Mouse (Mus musculus) spleen, adult 2 months (tissue): ENCODE data around the gene Dyrk1a. TPM values are rescaled to one million over a fixed set of nuclear protein-coding genes. Genes with fewer than 3 reads are reported as not detected.

ENCODE experiments used
- DNase-seq, 2 experiments: peaks; one replicate each; pipeline versions ENCODE4 v3.0.0 to v3.0.0-alpha.2; 2012 to 2021; ENCODE audit warnings: low spot score in 2 of 2, low read depth in 1 of 2
- H3K27ac ChIP-seq: fragments of 200-500 bp; 2 replicates; pipeline ENCODE4 v1.5.1; 2012; ENCODE audit warnings: low read length, inconsistent platforms; ENCODE audit not compliant: insufficient read depth
- H3K27me3 ChIP-seq: fragments of 200-500 bp; 2 replicates; pipeline ENCODE4 v1.6.1; 2012; ENCODE audit warnings: mild to moderate bottlenecking, moderate library complexity, low read length, inconsistent platforms; ENCODE audit not compliant: control insufficient read depth, insufficient read depth
- H3K36me3 ChIP-seq: fragments of 200-500 bp; 2 replicates; pipeline ENCODE4 v1.6.1; 2012; ENCODE audit warnings: mild to moderate bottlenecking, low read length, inconsistent platforms; ENCODE audit not compliant: control insufficient read depth, insufficient read depth
- H3K4me1 ChIP-seq: fragments of 200-500 bp; 2 replicates; pipeline ENCODE4 v1.6.1; 2011; ENCODE audit warnings: inconsistent platforms; ENCODE audit not compliant: control insufficient read depth, insufficient read depth, insufficient read length
- H3K4me3 ChIP-seq: fragments of 200-500 bp; 2 replicates; pipeline ENCODE4 v1.5.1; 2011; ENCODE audit warnings: mild to moderate bottlenecking, inconsistent platforms; ENCODE audit not compliant: insufficient read depth, insufficient read length; ENCODE audit errors: extremely low read depth
- CTCF ChIP-seq: fragments of 200-500 bp; IDR thresholded peaks from 2 replicates; pipeline ENCODE4 v1.5.1; 2011; ENCODE audit warnings: mild to moderate bottlenecking, inconsistent platforms; ENCODE audit not compliant: insufficient read depth, insufficient read length, insufficient replicate concordance; ENCODE audit errors: extremely low read depth
- POLR2A ChIP-seq: fragments of 200-500 bp; IDR thresholded peaks from 2 replicates; pipeline ENCODE4 v1.6.1; 2011; ENCODE audit warnings: low read depth, low read length, inconsistent platforms
- WGBS: fragments of 180-500 bp; shearing (Covaris S2); methylation state at CpG from one replicate; pipeline ENCODE4 v1.1.7; 2018; 5-methylcytosine and 5-hydroxymethylcytosine counted together
- polyA plus RNA-seq: library from polyadenylated mRNA; depleted of rRNA; stranded (reverse); fragments of >200 nt; gene quantifications from 2 replicates; pipeline ENCODE4 v1.2.3, GENCODE M21; 2012

Gene Dyrk1a
- polyA plus RNA-seq, 1 experiment = 24.7 TPM

DNA sequence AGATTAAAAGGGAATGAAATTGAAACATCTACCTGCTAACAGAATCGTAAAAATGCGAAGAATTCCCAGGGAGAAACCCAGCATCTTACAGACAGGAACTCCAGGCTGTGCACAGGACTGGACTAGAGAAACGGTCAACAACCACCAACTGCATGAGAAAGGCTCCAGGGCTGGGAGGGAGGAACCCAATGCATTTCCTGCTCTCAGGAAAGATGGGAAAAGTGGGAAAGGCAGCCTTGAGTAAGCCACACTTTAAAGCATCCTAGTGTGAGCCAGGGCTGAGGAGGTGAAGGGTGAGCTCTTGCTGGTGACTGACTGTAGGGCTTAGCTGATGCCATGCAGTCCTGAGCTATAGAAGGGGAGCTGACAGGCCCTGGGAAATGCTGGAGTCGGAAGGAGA is 131.3 kb downstream of the Dyrk1a start:
- no peak for DNase-seq
- H3K36me3 ChIP-seq = no peaks in the 10 kb centered on the region; the same call in 1 of the 2 replicates
- TF ChIP-seq POLR2A (no peak), CTCF (no peak)
- H3K4me1 ChIP-seq = no peaks in the 10 kb centered on the region
- no peak overlapping the region for H3K4me3 ChIP-seq
- H3K27me3 ChIP-seq = no peaks in the 10 kb centered on the region
- 92% methylated on average over 4 of the region's 4 CpGs for WGBS
- no peak overlapping the region for H3K27ac ChIP-seq

DNA sequence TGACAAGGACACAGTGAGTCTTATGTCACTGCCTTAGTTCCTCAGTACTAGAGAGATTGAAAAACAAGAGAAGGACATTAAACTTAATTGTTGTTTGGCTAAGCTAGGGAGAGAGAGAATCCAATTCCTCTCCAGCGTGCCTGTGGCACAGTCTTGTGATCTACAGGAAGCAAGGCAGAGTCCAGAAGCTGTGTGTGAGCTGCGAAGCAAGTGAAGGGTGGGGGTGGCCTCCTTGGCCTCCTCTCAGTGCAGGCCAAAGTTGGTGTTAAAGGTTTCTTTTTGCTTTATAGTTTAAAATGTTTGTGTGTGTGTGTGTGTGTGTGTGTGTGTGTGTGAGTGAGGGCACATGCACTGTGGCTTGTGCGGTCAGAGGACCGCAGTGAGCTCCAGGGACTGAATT is 132.2 kb downstream of the Dyrk1a start:
- no peak for DNase-seq
- WGBS = 70% methylated on average over 4 of the region's 4 CpGs
- no peaks in the 10 kb centered on the region for H3K27me3 ChIP-seq
- H3K27ac ChIP-seq = no peak overlapping the region
- H3K4me3 ChIP-seq = no peak overlapping the region
- H3K4me1 ChIP-seq = no peaks in the 10 kb centered on the region
- no peaks in the 10 kb centered on the region for H3K36me3 ChIP-seq
- TF ChIP-seq CTCF (no peak), POLR2A (no peak)

DNA sequence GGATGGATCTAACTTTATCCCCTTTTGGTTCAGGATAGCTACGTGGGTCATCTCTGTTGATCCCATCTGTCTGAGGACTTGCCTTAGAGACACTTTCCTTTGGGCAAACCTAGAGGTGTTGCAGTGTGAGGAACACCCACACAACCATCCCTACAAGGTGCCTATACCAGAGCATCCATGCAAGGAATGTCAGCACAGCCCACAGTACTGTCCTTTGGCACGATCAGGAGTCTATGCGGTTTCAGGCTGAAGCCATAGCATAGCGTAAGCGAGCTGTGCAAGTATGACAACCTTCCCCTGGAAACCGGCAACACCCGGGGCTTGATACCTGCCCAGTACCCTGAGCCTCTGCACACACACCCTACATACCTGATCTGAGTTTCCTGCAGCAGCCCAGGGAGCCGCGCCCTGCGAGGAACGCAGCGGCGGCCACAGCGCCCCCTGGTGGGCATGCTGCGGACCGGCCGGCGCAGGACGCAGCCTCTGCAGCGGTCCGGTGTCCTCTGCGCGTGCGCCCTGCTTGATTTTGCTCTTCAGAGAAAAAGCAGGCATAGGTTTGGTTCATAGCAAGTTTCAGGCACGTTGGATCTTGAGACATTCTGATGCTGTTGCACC is 143.8 kb downstream of the Dyrk1a start:
- DNase-seq = peak; percentile 34 to 69
- no peak overlapping the region for H3K4me3 ChIP-seq
- TF ChIP-seq CTCF = peak; percentile 91
- no peak for TF ChIP-seq POLR2A
- H3K4me1 ChIP-seq = peaks cover 6% of the 10 kb centered on the region
- H3K27me3 ChIP-seq = no peaks in the 10 kb centered on the region
- 12% methylated on average over 25 of the region's 25 CpGs for WGBS
- no peak overlapping the region for H3K27ac ChIP-seq
- H3K36me3 ChIP-seq = no peaks in the 10 kb centered on the region

DNA sequence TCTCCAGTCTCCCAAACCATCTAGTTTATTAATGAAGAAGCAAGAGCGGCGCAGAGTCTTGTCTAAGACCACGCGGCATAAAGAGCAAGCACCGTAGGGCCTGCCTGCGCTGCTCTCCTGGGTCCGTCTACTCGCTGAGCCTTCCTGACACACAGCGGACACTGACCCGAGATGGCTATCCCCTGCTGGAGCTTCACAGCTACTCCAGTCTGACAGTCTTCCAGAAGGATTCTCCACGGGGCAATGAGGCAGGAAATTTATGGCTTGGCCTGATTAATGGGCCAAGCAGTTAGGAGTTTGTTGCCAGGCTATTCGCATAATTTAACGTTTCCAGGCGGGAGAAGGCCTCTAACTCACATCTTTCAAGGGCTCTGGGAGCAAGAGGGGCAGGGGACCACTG is 144.7 kb downstream of the Dyrk1a start:
- no peak overlapping the region for H3K27ac ChIP-seq
- H3K36me3 ChIP-seq = no peaks in the 10 kb centered on the region
- H3K27me3 ChIP-seq = no peaks in the 10 kb centered on the region
- H3K4me3 ChIP-seq = no peak overlapping the region
- DNase-seq = no peak
- TF ChIP-seq POLR2A (no peak), CTCF (no peak)
- 85% methylated on average over 14 of the region's 14 CpGs for WGBS
- peaks cover 6% of the 10 kb centered on the region for H3K4me1 ChIP-seq

DNA sequence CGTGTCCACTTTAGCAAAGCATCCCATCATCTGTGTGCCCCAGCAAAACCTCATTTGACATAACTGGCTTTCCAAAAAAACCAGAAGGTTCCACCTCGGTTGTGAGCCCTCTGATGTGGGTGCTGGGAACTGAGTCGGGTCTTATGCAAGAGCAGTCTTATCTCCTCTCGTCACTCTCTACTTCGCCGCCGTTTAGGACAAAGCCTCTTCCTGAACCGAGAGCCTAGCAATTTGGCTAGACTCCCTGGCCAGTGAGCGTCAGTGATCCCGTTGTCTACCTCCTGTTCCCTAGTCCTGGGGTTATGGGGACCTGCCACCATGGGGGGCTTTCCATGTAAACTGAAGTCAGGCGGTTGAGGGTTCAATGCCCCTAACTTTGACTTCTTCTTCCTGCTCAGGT is 147.2 kb downstream of the Dyrk1a start:
- WGBS = 90% methylated on average over 11 of the region's 11 CpGs
- no peak for DNase-seq
- Histone ChIP-seq H3K4me1 (peaks cover 6% of the 10 kb centered on the region), H3K27ac (no peak overlapping the region), H3K4me3 (no peak overlapping the region), H3K27me3 (no peaks in the 10 kb centered on the region), H3K36me3 (no peaks in the 10 kb centered on the region)
- TF ChIP-seq POLR2A = no peak

DNA sequence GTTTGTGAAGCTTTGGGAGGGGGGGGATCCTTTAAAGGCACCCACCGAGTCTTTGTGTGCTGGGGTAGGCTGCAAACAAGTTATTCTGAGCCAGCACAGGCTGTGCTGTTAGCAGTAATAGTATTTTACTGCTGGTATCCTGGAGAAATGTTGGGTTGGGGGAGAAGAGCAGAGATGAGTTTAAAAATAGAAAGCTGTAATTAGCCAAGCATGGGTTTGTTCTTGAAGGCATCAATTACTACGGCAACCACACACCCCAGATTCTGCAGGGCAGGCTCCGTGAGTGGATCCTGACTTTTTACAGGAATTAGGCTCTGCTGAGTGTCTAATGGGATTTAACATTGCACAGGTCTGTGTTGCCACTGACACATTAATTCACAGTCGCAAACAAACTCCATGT is 149.1 kb downstream of the Dyrk1a start:
- DNase-seq = no peak
- 77% methylated on average over 4 of the region's 4 CpGs for WGBS
- H3K4me1 ChIP-seq = peaks cover under 1% of the 10 kb centered on the region; the same call in 1 of the 2 replicates
- no peaks in the 10 kb centered on the region for H3K36me3 ChIP-seq
- no peaks in the 10 kb centered on the region for H3K27me3 ChIP-seq
- H3K4me3 ChIP-seq = no peak overlapping the region
- H3K27ac ChIP-seq = no peak overlapping the region
- TF ChIP-seq CTCF = no peak
- no peak for TF ChIP-seq POLR2A

DNA sequence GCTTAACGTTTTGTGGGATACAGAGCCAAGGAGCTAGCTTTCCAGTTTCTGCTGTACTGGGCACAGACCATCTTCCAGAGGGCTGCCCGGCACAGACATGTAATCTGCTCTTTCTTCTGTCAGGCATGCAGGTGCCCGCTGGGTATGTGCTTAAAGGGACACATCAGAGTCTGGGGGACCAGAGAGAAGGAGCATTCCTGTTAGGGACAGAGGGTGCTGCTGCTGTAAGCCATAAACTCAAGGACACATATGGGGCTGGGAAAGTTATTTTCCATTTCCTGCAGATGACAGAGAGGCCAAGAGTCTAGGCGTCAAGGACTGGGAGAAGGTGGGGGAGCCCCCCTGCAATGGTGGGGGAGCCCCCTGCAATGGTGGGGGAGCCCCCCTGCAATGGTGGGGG is 149.7 kb downstream of the Dyrk1a start:
- Histone ChIP-seq H3K27ac (no peak overlapping the region), H3K36me3 (no peaks in the 10 kb centered on the region), H3K4me3 (no peak overlapping the region), H3K4me1 (no peaks in the 10 kb centered on the region), H3K27me3 (no peaks in the 10 kb centered on the region)
- DNase-seq = no peak
- TF ChIP-seq CTCF = no peak
- TF ChIP-seq POLR2A = no peak
- 81% methylated on average over 4 of the region's 4 CpGs for WGBS
